Mouse (Mus musculus) heart, postnatal 0 days (tissue): ENCODE measurements around the gene Shcbp1l. TPM values are rescaled to one million over a fixed set of nuclear protein-coding genes. Genes with fewer than 3 reads are reported as not detected.
A peak's percentile ranks its signal among the peaks of the same experiment; 100 is the strongest.

ENCODE experiments used
- ATAC-seq: fragments of 200-750 bp; cut with Nextera tagmentation; 2 replicates; pipeline ENCODE4 v1.8.0; 2017; ENCODE audit warnings: low read depth, moderate number of reproducible peaks, moderate library complexity; ENCODE audit not compliant: insufficient read depth
- DNase-seq: peaks from one replicate; pipeline ENCODE4 v3.0.0-alpha.2; 2016; ENCODE audit warnings: low spot score
- H3K27ac ChIP-seq: fragments of 300-500 bp; sonication (generic); 2 replicates; pipeline ENCODE4 v1.5.1; 2014; ENCODE audit warnings: low read depth, mild to moderate bottlenecking
- H3K27me3 ChIP-seq: fragments of 300-500 bp; sonication (generic); 2 replicates; pipeline ENCODE4 v1.6.1; 2014; ENCODE audit warnings: low read length, mixed read lengths; ENCODE audit not compliant: control insufficient read depth, insufficient read depth
- H3K36me3 ChIP-seq: fragments of 300-500 bp; sonication (generic); replicated peaks from 2 replicates; pipeline ENCODE4 v1.6.1; 2014; ENCODE audit warnings: low read length, mixed read lengths; ENCODE audit not compliant: control insufficient read depth, insufficient read depth
- H3K4me1 ChIP-seq: fragments of 300-500 bp; sonication (generic); 2 replicates; pipeline ENCODE4 v1.6.1; 2014; ENCODE audit warnings: antibody characterized with exemption; ENCODE audit not compliant: control insufficient read depth, insufficient read depth
- H3K4me2 ChIP-seq: fragments of 300-500 bp; sonication (generic); 2 replicates; pipeline ENCODE4 v1.6.1; 2014; ENCODE audit warnings: low read depth, mild to moderate bottlenecking, low read length, moderate library complexity
- H3K4me3 ChIP-seq: fragments of 300-500 bp; sonication (generic); 2 replicates; pipeline ENCODE4 v1.5.1; 2014; ENCODE audit warnings: low read depth, low read length
- H3K9ac ChIP-seq: fragments of 300-500 bp; sonication (generic); replicated peaks from 2 replicates; pipeline ENCODE4 v1.6.1; 2014; ENCODE audit warnings: low read depth, low read length, mixed read lengths
- H3K9me3 ChIP-seq: fragments of 300-500 bp; sonication (generic); replicated peaks from 2 replicates; pipeline ENCODE4 v1.6.1; 2016; ENCODE audit warnings: low read length; ENCODE audit not compliant: control insufficient read depth
- CTCF ChIP-seq: IDR thresholded peaks from 2 replicates; pipeline ENCODE4 v1.5.1; 2016; ENCODE audit warnings: antibody characterized with exemption, control low read depth, low read depth
- EP300 ChIP-seq: IDR thresholded peaks from 2 replicates; pipeline ENCODE4 v1.6.1; 2016; ENCODE audit warnings: antibody characterized with exemption, low read depth
- WGBS: fragments of 180-500 bp; shearing (Covaris S2); extraction: QIAGEN DNeasy Blood & Tissue Kit; methylation state at CpG from one replicate; pipeline ENCODE4 v1.1.7; 2014; 5-methylcytosine and 5-hydroxymethylcytosine counted together
- polyA plus RNA-seq: library from polyadenylated mRNA; unstranded; fragments of >200 nt; fragmentation: Nextera tagmentation; extraction: Ambion mirVana; gene quantifications from 2 replicates; pipeline ENCODE4 v1.2.1, GENCODE M21; 2015
- total RNA-seq: library from RNA; depleted of rRNA; stranded (reverse); fragments of >200 nt; gene quantifications from 2 replicates; pipeline ENCODE4 v1.2.3, GENCODE M21; 2014; ENCODE audit warnings: low replicate concordance

The Shcbp1l gene
- total and polyA plus RNA-seq, 2 experiments from 2014 or later, result not detected

DNA sequence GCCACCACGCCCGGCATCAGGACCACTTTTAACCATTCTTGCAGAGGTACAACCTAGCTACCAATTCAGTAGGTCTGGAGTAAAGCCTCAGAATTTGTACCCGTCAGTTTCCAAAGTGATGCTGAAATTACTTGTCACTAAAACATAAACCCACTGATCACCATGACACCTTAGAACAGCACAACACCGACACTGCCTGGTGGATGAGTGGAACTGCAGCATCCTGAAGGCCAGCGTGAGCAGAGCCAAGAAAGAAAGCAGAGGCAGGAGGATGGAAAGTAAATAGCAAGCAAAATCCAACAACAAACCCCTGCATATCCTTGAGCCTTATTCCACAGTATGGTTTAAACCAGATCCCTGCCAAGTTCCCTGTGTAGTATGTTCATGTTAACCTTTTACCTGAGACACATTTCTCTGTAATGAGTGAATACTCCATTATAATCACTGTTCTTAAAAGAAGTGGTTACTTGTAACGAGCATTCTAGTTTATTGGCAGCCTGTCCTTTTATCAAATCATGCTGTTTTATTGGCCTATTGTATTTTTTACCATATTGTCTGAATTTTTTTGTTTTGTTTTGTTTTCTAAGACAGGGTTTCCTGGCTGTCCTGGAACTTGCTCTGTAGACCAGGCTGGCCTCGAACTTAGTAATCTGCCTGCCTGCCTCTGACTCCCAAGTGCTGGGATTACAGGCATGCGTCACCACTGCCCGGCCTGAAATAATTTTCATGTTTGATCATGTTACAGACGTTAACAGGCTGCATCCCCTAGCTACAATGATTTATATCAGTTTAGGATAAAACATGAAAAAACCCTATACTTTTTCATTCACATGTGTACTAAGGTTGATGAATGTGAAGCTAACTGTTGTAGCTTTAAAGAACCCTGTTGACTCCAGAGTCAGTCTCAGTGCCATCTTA lies 26.5 kb downstream of the Shcbp1l start:
- peaks cover 26% of the 10 kb centered on the region for H3K36me3 ChIP-seq
- H3K9me3 ChIP-seq, result no peaks in the 10 kb centered on the region
- H3K4me1 ChIP-seq, result no peaks in the 10 kb centered on the region
- no peak overlapping the region for H3K4me3 ChIP-seq
- TF ChIP-seq CTCF (peak; percentile 51), EP300 (no peak)
- WGBS, result 70% methylated on average over 10 of the region's 10 CpGs
- 0 out of 2 replicates have a peak, but pooled peaks have one; percentile 30 for ATAC-seq
- no peak overlapping the region for H3K4me2 ChIP-seq
- no peak overlapping the region for H3K27ac ChIP-seq
- H3K27me3 ChIP-seq, result no peaks in the 10 kb centered on the region
- DNase-seq, result peak; percentile 31
- H3K9ac ChIP-seq, result no peak overlapping the region

DNA sequence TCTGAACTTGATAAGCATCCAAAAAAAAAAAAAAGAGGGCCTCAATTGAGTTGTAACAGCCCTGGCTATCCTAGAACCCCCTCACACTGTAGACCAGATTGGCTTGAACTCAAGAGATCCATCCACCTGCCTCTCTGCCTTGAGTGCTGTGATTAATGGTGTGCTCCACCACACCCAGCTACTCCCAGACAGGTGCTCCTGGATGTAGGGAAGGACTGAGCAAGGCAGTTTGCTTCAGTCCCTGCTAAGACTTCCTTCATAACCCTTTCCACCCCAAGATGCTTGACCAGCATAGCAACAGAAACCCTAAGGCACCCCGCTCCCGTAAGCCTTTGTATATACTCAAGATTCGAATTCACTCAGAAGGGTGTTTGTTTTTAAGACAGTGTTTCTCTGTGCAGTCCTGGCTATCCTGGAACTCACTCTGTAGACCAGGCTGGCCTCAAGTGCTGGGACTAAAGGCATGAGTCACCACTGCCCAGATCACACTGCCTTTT lies 28.2 kb downstream of the Shcbp1l start:
- Histone ChIP-seq H3K4me1 (no peaks in the 10 kb centered on the region), H3K9me3 (no peaks in the 10 kb centered on the region), H3K4me3 (no peak overlapping the region), H3K4me2 (no peak overlapping the region), H3K27me3 (no peaks in the 10 kb centered on the region), H3K36me3 (peaks cover 37% of the 10 kb centered on the region), H3K9ac (no peak overlapping the region), H3K27ac (no peak overlapping the region)
- TF ChIP-seq EP300 (no peak), CTCF (no peak)
- 93% methylated on average over 3 of the region's 3 CpGs for whole genome bisulfite sequencing
- ATAC-seq, result no peak
- no peak for DNase-seq

DNA sequence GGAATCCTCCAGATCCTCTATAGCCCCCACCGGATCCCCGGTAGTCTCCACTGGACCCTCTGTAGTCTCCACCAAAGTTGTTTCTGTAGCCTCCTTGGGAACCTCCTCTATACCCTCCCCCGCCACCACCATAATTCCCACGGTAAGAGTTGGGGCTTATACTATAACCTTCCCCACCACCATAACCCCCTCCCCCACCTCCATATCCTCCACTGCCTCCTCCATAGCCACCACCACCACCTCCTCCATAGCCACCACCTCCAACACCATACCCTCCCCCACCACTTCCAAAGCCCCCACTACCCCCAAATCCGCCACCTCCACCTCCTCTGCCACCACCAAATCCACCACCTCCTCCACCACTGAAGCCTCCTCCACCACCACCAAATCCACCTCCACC lies 31.2 kb downstream of the Shcbp1l start:
- 88% methylated on average over 5 of the region's 5 CpGs for WGBS
- ATAC-seq, result no peak
- H3K4me2 ChIP-seq, result no peak overlapping the region

DNA sequence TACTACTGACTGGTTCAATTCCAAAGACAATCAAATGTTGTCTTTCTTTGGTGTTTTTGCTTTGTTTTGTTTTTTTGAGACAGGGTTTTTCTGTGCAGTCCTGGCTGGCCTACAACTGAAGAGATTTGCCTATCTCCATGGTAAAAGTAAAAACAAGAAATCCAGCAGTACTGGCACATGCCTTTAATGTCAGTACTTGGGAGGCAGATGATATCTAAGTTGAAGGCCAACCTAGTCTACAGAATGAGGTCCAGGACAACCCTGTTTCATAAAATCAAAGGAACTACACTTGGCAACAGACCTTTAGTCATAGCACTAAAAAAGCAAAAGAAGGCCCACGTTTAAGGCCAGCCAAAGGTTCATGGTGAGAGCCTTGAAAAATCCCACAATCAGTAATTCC lies 36.8 kb downstream of the Shcbp1l start:
- Histone ChIP-seq H3K36me3 (peaks cover 81% of the 10 kb centered on the region), H3K4me3 (no peak overlapping the region), H3K27me3 (no peaks in the 10 kb centered on the region), H3K4me1 (no peaks in the 10 kb centered on the region), H3K27ac (no peak overlapping the region), H3K4me2 (no peak overlapping the region), H3K9me3 (no peaks in the 10 kb centered on the region), H3K9ac (no peak overlapping the region)
- ATAC-seq, result no peak
- TF ChIP-seq EP300, result no peak
- TF ChIP-seq CTCF, result no peak
- DNase-seq, result no peak
- WGBS, result 76% methylated on average over 1 of the region's 1 CpGs

More for the DNA sequence above, 31.2 kb downstream of the Shcbp1l start:
- DNase-seq, result no peak
- H3K9me3 ChIP-seq, result no peaks in the 10 kb centered on the region
- H3K4me1 ChIP-seq, result no peaks in the 10 kb centered on the region
- no peak overlapping the region for H3K27ac ChIP-seq
- H3K27me3 ChIP-seq, result no peaks in the 10 kb centered on the region
- H3K36me3 ChIP-seq, result peaks cover 64% of the 10 kb centered on the region
- TF ChIP-seq CTCF, result no peak
- no peak for TF ChIP-seq EP300
- no peak overlapping the region for H3K4me3 ChIP-seq
- H3K9ac ChIP-seq, result no peak overlapping the region

DNA sequence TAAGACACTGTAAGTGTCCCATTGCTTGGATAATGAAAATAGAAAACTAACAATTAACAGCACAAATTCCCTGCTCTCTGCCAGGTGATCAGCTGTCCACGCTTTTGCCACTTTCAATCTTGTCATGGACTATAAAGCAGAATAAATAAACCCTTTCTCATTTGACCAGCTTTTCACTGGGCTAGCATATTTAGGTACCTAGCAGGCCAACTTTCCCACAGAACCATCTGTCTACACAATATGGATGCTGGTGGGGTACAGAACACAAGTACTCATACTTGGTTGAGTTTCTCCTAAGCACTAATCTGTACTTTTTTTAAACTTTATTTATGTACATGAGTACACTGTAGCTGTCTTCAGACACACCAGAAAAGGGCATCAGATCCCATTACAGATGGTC lies 54.3 kb downstream of the Shcbp1l start:
- TF ChIP-seq EP300 (no peak), CTCF (no peak)
- Histone ChIP-seq H3K27ac (no peak overlapping the region), H3K36me3 (peaks cover 64% of the 10 kb centered on the region), H3K4me2 (no peak overlapping the region), H3K9ac (no peak overlapping the region), H3K27me3 (no peaks in the 10 kb centered on the region), H3K9me3 (no peaks in the 10 kb centered on the region), H3K4me1 (0 out of 2 replicates have a peak, but pooled peaks cover under 1% of the 10 kb centered on the region), H3K4me3 (no peak overlapping the region)
- ATAC-seq (no peak), DNase-seq (no peak)
- WGBS, result 89% methylated on average over 1 of the region's 1 CpGs
